Mouse (Mus musculus): ENCODE data around the gene Nt5c3b. TPM values are rescaled to one million over a fixed set of nuclear protein-coding genes. Genes with fewer than 3 reads are reported as not detected.

Gene Nt5c3b
- polyA plus RNA-seq (2014; fragmentation: Nextera tagmentation; extraction: Ambion mirVana) = 92.6 and 96.0 TPM in 2 replicates

- no peak for ATAC-seq (ENCODE audit: low FRiP score)
- WGBS = 86% methylated on average over 8 of the region's 8 CpGs
- Histone ChIP-seq H3K4me2 (replicated peaks; ENCODE audit: low read depth, low read length) (peak within 1 kb of the TSS; percentile 94), H3K4me3 (ENCODE audit: low read depth, low read length) (peak within 1 kb of the TSS; percentile 78), H3K9ac (ENCODE audit: low read depth, low read length) (peak within 1 kb of the TSS; percentile 94), H3K27ac (ENCODE audit: low read depth, low read length) (peak within 1 kb of the TSS; percentile 39; the same call in 1 of the 2 replicates), H3K4me1 (replicated peaks; ENCODE audit: control insufficient read depth, insufficient read depth, low read length) (0 out of 2 replicates have a peak, but pooled peaks cover 2% of the 10 kb centered on the region), H3K27me3 (ENCODE audit: control insufficient read depth, insufficient read depth, low read length) (no peaks in the 10 kb centered on the region), H3K9me3 (ENCODE audit: control insufficient read depth, low read length) (no peaks in the 10 kb centered on the region), H3K36me3 (ENCODE audit: control insufficient read depth, insufficient read depth, low read length) (no peaks in the 10 kb centered on the region)
- no peak for DNase-seq (ENCODE audit: low spot score)
Observed at GRCm38 (mm10) chr11:100441797-100442196, at the start of gene Nt5c3b, which contains the start of gene Klhl10. Nt5c3b (minus strand) TSS chr11:100441808. Klhl10 (plus strand) TSS chr11:100441917.

DNA sequence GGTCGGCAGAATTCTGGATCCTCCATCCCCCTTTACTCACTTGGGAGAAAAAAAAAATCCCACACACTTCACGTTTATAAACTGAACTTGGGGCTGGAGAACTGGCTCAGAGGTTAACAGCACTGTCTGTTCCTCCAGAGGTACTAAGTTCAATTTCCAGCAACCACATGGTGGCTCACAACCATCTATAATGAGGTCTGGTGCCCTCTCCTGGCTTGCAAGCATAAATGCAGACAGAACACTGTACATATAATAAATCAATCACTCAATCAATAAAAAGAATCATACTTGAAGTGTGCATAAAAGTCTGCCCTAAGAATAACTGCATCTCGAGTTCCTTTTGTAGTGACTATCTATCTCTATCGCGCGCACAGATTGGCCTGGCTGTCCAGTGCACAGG lies 49.3 kb upstream of the Nt5c3b start:
- H3K4me3 ChIP-seq (ENCODE audit: low read depth, low read length) = no peak overlapping the region
- ATAC-seq (ENCODE audit: low FRiP score) = no peak
- no peak overlapping the region for H3K27ac ChIP-seq (ENCODE audit: low read depth, low read length)
- H3K27me3 ChIP-seq (ENCODE audit: control insufficient read depth, insufficient read depth, low read length) = no peaks in the 10 kb centered on the region
- H3K9ac ChIP-seq (ENCODE audit: low read depth, low read length) = no peak overlapping the region
- no peaks in the 10 kb centered on the region for H3K4me1 ChIP-seq (replicated peaks; ENCODE audit: control insufficient read depth, insufficient read depth, low read length)
- DNase-seq (ENCODE audit: low spot score) = peak; percentile 22
- H3K9me3 ChIP-seq (ENCODE audit: control insufficient read depth, low read length) = no peaks in the 10 kb centered on the region
- no peak overlapping the region for H3K4me2 ChIP-seq (replicated peaks; ENCODE audit: low read depth, low read length)
- peaks cover 16% of the 10 kb centered on the region for H3K36me3 ChIP-seq (ENCODE audit: control insufficient read depth, insufficient read depth, low read length)
- 94% methylated on average over 6 of the region's 6 CpGs for WGBS

GRCm38 (mm10) chr11:100485801-100486538 lies 44.4 kb upstream of the Nt5c3b start:
- no peaks in the 10 kb centered on the region for H3K27me3 ChIP-seq (ENCODE audit: control insufficient read depth, insufficient read depth, low read length)
- H3K9ac ChIP-seq (ENCODE audit: low read depth, low read length) = no peak overlapping the region
- no peak overlapping the region for H3K4me3 ChIP-seq (ENCODE audit: low read depth, low read length)
- 88% methylated on average over 8 of the region's 8 CpGs for WGBS
- ATAC-seq (ENCODE audit: low FRiP score) = no peak
- no peak overlapping the region for H3K27ac ChIP-seq (ENCODE audit: low read depth, low read length)
- H3K9me3 ChIP-seq (ENCODE audit: control insufficient read depth, low read length) = no peaks in the 10 kb centered on the region
- peaks cover 15% of the 10 kb centered on the region for H3K36me3 ChIP-seq (ENCODE audit: control insufficient read depth, insufficient read depth, low read length)
- H3K4me2 ChIP-seq (replicated peaks; ENCODE audit: low read depth, low read length) = no peak overlapping the region
- no peaks in the 10 kb centered on the region for H3K4me1 ChIP-seq (replicated peaks; ENCODE audit: control insufficient read depth, insufficient read depth, low read length)
- DNase-seq (ENCODE audit: low spot score) = peak; percentile 48

GRCm38 (mm10) chr11:100484461-100484860 lies 42.9 kb upstream of the Nt5c3b start:
- DNase-seq (ENCODE audit: low spot score) (no peak), ATAC-seq (ENCODE audit: low FRiP score) (no peak)
- Histone ChIP-seq H3K36me3 (ENCODE audit: control insufficient read depth, insufficient read depth, low read length) (peaks cover 23% of the 10 kb centered on the region), H3K27me3 (ENCODE audit: control insufficient read depth, insufficient read depth, low read length) (no peaks in the 10 kb centered on the region), H3K4me3 (ENCODE audit: low read depth, low read length) (no peak overlapping the region), H3K4me2 (replicated peaks; ENCODE audit: low read depth, low read length) (no peak overlapping the region), H3K27ac (ENCODE audit: low read depth, low read length) (no peak overlapping the region), H3K4me1 (replicated peaks; ENCODE audit: control insufficient read depth, insufficient read depth, low read length) (no peaks in the 10 kb centered on the region), H3K9ac (ENCODE audit: low read depth, low read length) (no peak overlapping the region), H3K9me3 (ENCODE audit: control insufficient read depth, low read length) (no peaks in the 10 kb centered on the region)
- WGBS = 94% methylated on average over 3 of the region's 3 CpGs

- no peaks in the 10 kb centered on the region for H3K4me1 ChIP-seq (replicated peaks; ENCODE audit: control insufficient read depth, insufficient read depth, low read length)
- 90% methylated on average over 7 of the region's 7 CpGs for WGBS
Observed at GRCm38 (mm10) chr11:100479152-100479551, 37.5 kb upstream of the Nt5c3b start.

DNA sequence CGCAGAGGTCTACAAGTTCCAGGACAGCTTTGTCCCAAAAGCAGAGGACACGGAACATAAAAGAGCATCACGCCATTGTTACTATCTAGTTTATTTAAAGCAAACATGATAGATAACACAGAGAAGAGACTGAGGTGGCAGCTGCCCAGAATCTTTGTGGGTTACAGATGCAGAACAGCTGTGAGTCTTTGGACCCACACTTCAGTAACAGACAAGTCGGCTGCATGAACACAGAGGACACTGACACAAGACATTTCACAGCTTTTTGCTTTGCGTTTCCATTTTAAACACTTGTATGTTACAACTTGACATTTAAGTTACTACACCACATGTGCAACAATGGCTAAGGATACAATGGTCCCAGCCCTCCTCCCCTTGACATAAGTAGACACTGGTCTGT lies 34.7 kb upstream of the Nt5c3b start:
- Histone ChIP-seq H3K9me3 (ENCODE audit: control insufficient read depth, low read length) (no peaks in the 10 kb centered on the region), H3K27ac (ENCODE audit: low read depth, low read length) (no peak overlapping the region), H3K9ac (ENCODE audit: low read depth, low read length) (no peak overlapping the region), H3K36me3 (ENCODE audit: control insufficient read depth, insufficient read depth, low read length) (peaks cover 25% of the 10 kb centered on the region), H3K4me3 (ENCODE audit: low read depth, low read length) (no peak overlapping the region), H3K4me2 (replicated peaks; ENCODE audit: low read depth, low read length) (no peak overlapping the region), H3K4me1 (replicated peaks; ENCODE audit: control insufficient read depth, insufficient read depth, low read length) (no peaks in the 10 kb centered on the region), H3K27me3 (ENCODE audit: control insufficient read depth, insufficient read depth, low read length) (no peaks in the 10 kb centered on the region)
- DNase-seq (ENCODE audit: low spot score) (no peak), ATAC-seq (ENCODE audit: low FRiP score) (no peak)
- 96% methylated on average over 5 of the region's 5 CpGs for WGBS

More at GRCm38 (mm10) chr11:100479152-100479551, 37.5 kb upstream of the Nt5c3b start:
- no peak overlapping the region for H3K4me2 ChIP-seq (replicated peaks; ENCODE audit: low read depth, low read length)
- H3K27ac ChIP-seq (ENCODE audit: low read depth, low read length) = no peak overlapping the region
- no peak overlapping the region for H3K4me3 ChIP-seq (ENCODE audit: low read depth, low read length)
- no peaks in the 10 kb centered on the region for H3K9me3 ChIP-seq (ENCODE audit: control insufficient read depth, low read length)
- ATAC-seq (ENCODE audit: low FRiP score) = no peak
- H3K36me3 ChIP-seq (ENCODE audit: control insufficient read depth, insufficient read depth, low read length) = peaks cover 30% of the 10 kb centered on the region
- DNase-seq (ENCODE audit: low spot score) = no peak
- no peak overlapping the region for H3K9ac ChIP-seq (ENCODE audit: low read depth, low read length)
- H3K27me3 ChIP-seq (ENCODE audit: control insufficient read depth, insufficient read depth, low read length) = no peaks in the 10 kb centered on the region

DNA sequence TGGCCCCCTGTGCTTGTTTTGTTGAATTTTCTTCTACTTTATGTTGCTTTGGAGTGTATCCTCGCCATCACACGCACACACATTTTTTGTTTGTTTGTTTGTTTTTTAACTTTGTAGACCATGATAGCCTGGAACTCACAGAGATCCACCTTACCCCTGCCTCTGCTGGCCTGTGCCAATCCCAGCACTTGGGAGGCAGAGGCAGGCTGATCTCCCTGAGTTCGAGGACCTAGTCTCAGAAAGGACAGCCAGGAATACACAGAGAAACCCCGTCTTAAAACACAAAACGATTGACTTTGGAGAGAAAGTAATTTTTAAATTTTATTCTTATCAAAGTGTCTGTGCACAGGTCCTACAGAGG lies 31.3 kb upstream of the Nt5c3b start:
- Histone ChIP-seq H3K9me3 (ENCODE audit: control insufficient read depth, low read length) (no peaks in the 10 kb centered on the region), H3K4me1 (replicated peaks; ENCODE audit: control insufficient read depth, insufficient read depth, low read length) (peaks cover 3% of the 10 kb centered on the region), H3K4me3 (ENCODE audit: low read depth, low read length) (peak overlapping the region; percentile 84; the same call in 1 of the 2 replicates), H3K4me2 (replicated peaks; ENCODE audit: low read depth, low read length) (no peak overlapping the region), H3K27me3 (ENCODE audit: control insufficient read depth, insufficient read depth, low read length) (no peaks in the 10 kb centered on the region), H3K36me3 (ENCODE audit: control insufficient read depth, insufficient read depth, low read length) (0 out of 2 replicates have a peak, but pooled peaks cover 9% of the 10 kb centered on the region), H3K27ac (ENCODE audit: low read depth, low read length) (no peak overlapping the region), H3K9ac (ENCODE audit: low read depth, low read length) (no peak overlapping the region)
- DNase-seq (ENCODE audit: low spot score) (no peak), ATAC-seq (ENCODE audit: low FRiP score) (no peak; the same call in 1 of the 2 replicates)
- WGBS = 27% methylated on average over 5 of the region's 5 CpGs

- H3K4me2 ChIP-seq (replicated peaks; ENCODE audit: low read depth, low read length) = peak within 1 kb of the TSS; percentile 88
- 0 out of 2 replicates have a peak, but pooled peaks cover 9% of the 10 kb centered on the region for H3K36me3 ChIP-seq (ENCODE audit: control insufficient read depth, insufficient read depth, low read length)
- H3K27ac ChIP-seq (ENCODE audit: low read depth, low read length) = peak within 1 kb of the TSS; percentile 80
- peak within 1 kb of the TSS; percentile 84 for H3K9ac ChIP-seq (ENCODE audit: low read depth, low read length)
- peaks cover 3% of the 10 kb centered on the region for H3K4me1 ChIP-seq (replicated peaks; ENCODE audit: control insufficient read depth, insufficient read depth, low read length)
- 1% methylated on average over 79 of the region's 83 CpGs for WGBS
- peak within 1 kb of the TSS; percentile 84 for H3K4me3 ChIP-seq (ENCODE audit: low read depth, low read length)
- ATAC-seq (ENCODE audit: low FRiP score) (peak; percentile 89), DNase-seq (ENCODE audit: low spot score) (peak; percentile 96)
- no peaks in the 10 kb centered on the region for H3K27me3 ChIP-seq (ENCODE audit: control insufficient read depth, insufficient read depth, low read length)
- no peaks in the 10 kb centered on the region for H3K9me3 ChIP-seq (ENCODE audit: control insufficient read depth, low read length)
Observed at GRCm38 (mm10) chr11:100472197-100472934, 30.8 kb upstream of the Nt5c3b start, which contains the start of gene Klhl11. Klhl11 (minus strand) TSS chr11:100472741.
